Mouse (Mus musculus): ENCODE data around the gene Ric1. TPM values are rescaled to one million over a fixed set of nuclear protein-coding genes. Genes with fewer than 3 reads are reported as not detected.

The Ric1 gene
- polyA plus RNA-seq, 2 experiments, result 22.7 to 31.4 TPM

DNA sequence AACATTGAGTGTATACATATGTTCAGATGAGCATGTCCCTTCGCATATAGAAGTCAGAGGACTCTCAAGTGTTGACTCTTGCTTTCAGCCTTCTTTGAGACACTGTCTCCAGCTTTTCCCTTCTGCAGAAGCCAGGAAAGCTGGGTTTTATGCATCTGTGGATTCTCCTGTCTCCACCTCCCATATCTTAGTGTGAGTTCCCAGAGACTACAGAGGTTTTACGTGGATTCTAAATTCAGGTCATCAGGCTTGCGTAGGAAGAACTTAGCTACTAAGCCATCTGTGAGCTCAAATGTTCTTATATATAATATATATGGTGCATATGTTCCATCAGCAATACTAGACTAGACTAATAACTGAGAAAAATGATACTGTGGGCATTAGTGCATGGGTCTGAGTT lies 74.2 kb downstream of the Ric1 start:
- ATAC-seq (ENCODE audit: low FRiP score, low read depth) (no peak), DNase-seq (ENCODE audit: low spot score) (no peak)
- Histone ChIP-seq H3K4me1 (ENCODE audit: control insufficient read depth, insufficient read depth, low read length) (no peaks in the 10 kb centered on the region), H3K36me3 (ENCODE audit: control insufficient read depth, insufficient read depth, low read length) (peaks cover 62% of the 10 kb centered on the region), H3K9me3 (ENCODE audit: control insufficient read depth, low read length) (no peaks in the 10 kb centered on the region), H3K9ac (ENCODE audit: low read depth, low read length, severe bottlenecking) (no peak overlapping the region), H3K4me3 (replicated peaks; ENCODE audit: low read length) (no peak overlapping the region), H3K27ac (replicated peaks; ENCODE audit: low read depth, low read length) (no peak overlapping the region), H3K4me2 (replicated peaks; ENCODE audit: low read depth, low read length, severe bottlenecking) (no peak overlapping the region), H3K27me3 (ENCODE audit: control insufficient read depth, insufficient read depth, low read length) (no peaks in the 10 kb centered on the region)
- TF ChIP-seq POLR2A (IDR thresholded peaks at IDR 0.05; ENCODE audit: borderline replicate concordance, extremely low read depth, insufficient read depth, insufficient read length), result no peak
- 95% methylated on average over 3 of the region's 3 CpGs for WGBS

DNA sequence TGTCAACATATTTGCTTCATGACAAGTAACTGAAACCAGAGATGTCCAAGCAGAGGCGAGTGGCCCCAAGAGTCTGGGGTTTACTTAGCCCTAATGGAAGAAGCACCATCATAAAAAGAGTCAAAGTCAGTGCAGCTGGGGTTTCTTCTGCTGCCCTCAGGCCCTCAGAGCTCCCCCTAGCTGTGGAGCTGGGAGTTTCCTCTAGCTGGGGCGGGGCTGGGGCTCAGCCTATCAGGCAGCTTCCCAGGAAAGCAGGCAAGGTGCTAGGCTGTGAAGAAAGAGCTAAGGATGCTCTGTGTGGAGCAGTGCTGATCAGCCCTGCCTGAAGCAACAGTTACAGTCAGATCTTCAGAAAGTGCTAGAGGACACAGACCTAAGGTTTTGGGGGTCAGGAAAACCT lies 74.9 kb downstream of the Ric1 start:
- no peak overlapping the region for H3K27ac ChIP-seq (replicated peaks; ENCODE audit: low read depth, low read length)
- no peak for DNase-seq (ENCODE audit: low spot score)
- no peaks in the 10 kb centered on the region for H3K4me1 ChIP-seq (ENCODE audit: control insufficient read depth, insufficient read depth, low read length)
- no peak overlapping the region for H3K4me2 ChIP-seq (replicated peaks; ENCODE audit: low read depth, low read length, severe bottlenecking)
- TF ChIP-seq POLR2A (IDR thresholded peaks at IDR 0.05; ENCODE audit: borderline replicate concordance, extremely low read depth, insufficient read depth, insufficient read length), result no peak
- no peaks in the 10 kb centered on the region for H3K9me3 ChIP-seq (ENCODE audit: control insufficient read depth, low read length)
- peaks cover 60% of the 10 kb centered on the region for H3K36me3 ChIP-seq (ENCODE audit: control insufficient read depth, insufficient read depth, low read length)
- H3K9ac ChIP-seq (ENCODE audit: low read depth, low read length, severe bottlenecking), result no peak overlapping the region
- H3K27me3 ChIP-seq (ENCODE audit: control insufficient read depth, insufficient read depth, low read length), result no peaks in the 10 kb centered on the region
- ATAC-seq (ENCODE audit: low FRiP score, low read depth), result no peak
- no peak overlapping the region for H3K4me3 ChIP-seq (replicated peaks; ENCODE audit: low read length)
- WGBS, result 94% methylated on average over 2 of the region's 2 CpGs

DNA sequence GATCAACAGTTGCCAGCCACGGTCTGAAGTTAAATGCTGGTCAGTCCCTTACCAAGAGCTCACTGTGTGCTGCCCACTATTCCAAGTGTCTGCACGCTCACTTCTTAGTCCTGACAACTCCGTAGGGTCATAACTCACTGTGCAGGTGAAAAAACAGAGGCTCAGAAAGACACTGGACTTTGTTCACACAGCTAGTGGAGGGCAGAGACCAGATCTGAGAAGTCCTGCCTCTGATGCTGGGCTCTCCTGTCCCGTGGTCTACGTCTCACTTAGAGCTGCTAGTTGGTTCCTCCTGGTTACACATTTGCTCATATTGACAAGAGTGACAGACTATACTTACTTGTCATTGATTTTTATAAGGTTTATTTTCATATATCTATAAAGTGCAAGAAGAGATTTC lies 76.9 kb downstream of the Ric1 start:
- no peak for ATAC-seq (ENCODE audit: low FRiP score, low read depth)
- H3K4me3 ChIP-seq (replicated peaks; ENCODE audit: low read length), result no peak overlapping the region

DNA sequence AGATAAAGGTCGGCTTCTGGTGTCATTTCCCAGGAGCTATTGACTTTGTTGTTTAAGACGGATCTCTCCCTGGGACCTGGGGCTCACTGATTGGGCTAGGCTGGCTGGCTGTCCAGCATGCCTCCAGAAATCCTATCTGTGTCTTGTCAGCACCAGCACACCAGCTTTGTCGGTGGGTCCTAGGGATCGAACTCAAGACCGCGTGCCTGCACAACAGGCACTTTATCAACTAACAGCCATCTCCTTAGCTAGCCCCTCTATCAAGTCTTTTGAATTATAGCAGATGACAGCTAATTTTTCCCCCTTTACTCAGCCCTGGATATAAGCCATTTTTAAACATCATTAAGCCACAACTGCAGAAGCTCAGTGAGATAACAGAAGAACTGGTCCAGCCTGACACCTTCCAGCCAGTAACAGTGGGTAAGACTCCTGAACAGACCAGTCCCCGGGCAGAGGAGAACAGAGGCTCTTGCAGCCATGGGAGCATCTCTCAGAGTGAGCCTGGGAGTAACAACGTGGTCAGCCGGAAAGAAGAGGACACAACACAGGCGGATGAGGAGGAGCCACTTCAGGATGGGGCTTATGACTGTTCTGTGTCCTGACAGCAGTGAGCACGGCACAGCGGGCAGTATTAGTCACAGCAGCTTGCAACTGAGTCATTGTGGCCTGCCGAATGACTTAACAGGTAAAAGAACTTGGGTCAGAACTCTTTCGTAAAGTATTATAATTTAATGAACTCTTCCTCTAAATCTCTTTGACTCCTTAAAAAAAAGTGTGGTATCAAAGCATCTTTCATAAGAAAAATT lies 81.7 kb downstream of the Ric1 start:
- H3K9me3 ChIP-seq (ENCODE audit: control insufficient read depth, low read length), result no peaks in the 10 kb centered on the region
- H3K36me3 ChIP-seq (ENCODE audit: control insufficient read depth, insufficient read depth, low read length), result peaks cover 52% of the 10 kb centered on the region
- WGBS, result 85% methylated on average over 14 of the region's 14 CpGs
- no peak overlapping the region for H3K9ac ChIP-seq (ENCODE audit: low read depth, low read length, severe bottlenecking)
- no peak for TF ChIP-seq POLR2A (IDR thresholded peaks at IDR 0.05; ENCODE audit: borderline replicate concordance, extremely low read depth, insufficient read depth, insufficient read length)
- no peaks in the 10 kb centered on the region for H3K4me1 ChIP-seq (ENCODE audit: control insufficient read depth, insufficient read depth, low read length)
- no peaks in the 10 kb centered on the region for H3K27me3 ChIP-seq (ENCODE audit: control insufficient read depth, insufficient read depth, low read length)
- no peak overlapping the region for H3K27ac ChIP-seq (replicated peaks; ENCODE audit: low read depth, low read length)
- ATAC-seq (ENCODE audit: low FRiP score, low read depth) (no peak), DNase-seq (ENCODE audit: low spot score) (no peak)
- no peak overlapping the region for H3K4me3 ChIP-seq (replicated peaks; ENCODE audit: low read length)
- no peak overlapping the region for H3K4me2 ChIP-seq (replicated peaks; ENCODE audit: low read depth, low read length, severe bottlenecking)

More for the DNA sequence above, 76.9 kb downstream of the Ric1 start:
- no peaks in the 10 kb centered on the region for H3K27me3 ChIP-seq (ENCODE audit: control insufficient read depth, insufficient read depth, low read length)
- H3K9ac ChIP-seq (ENCODE audit: low read depth, low read length, severe bottlenecking), result no peak overlapping the region
- no peak overlapping the region for H3K4me2 ChIP-seq (replicated peaks; ENCODE audit: low read depth, low read length, severe bottlenecking)
- WGBS, result 93% methylated on average over 5 of the region's 5 CpGs
- no peak for TF ChIP-seq POLR2A (IDR thresholded peaks at IDR 0.05; ENCODE audit: borderline replicate concordance, extremely low read depth, insufficient read depth, insufficient read length)
- no peaks in the 10 kb centered on the region for H3K4me1 ChIP-seq (ENCODE audit: control insufficient read depth, insufficient read depth, low read length)
- no peaks in the 10 kb centered on the region for H3K9me3 ChIP-seq (ENCODE audit: control insufficient read depth, low read length)
- no peak for DNase-seq (ENCODE audit: low spot score)
- H3K36me3 ChIP-seq (ENCODE audit: control insufficient read depth, insufficient read depth, low read length), result peaks cover 74% of the 10 kb centered on the region
- no peak overlapping the region for H3K27ac ChIP-seq (replicated peaks; ENCODE audit: low read depth, low read length)

DNA sequence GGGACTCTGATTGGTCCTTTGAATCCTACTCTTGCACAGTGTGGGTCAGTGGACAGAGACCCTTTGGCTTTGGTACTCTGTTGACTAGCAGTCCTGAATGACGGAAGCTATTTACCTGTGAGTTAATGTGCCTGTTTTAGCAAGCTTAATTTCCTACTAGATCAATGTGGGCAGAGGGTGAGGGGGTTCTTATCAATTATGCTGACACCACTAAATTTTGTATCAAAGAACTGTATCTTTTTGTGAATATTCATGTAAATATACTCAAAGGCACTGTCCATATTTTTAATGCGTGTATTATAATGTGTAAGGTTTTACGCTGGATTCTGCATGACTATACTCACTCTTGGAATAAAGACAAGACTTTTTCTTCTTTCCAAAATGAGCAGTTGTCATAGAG lies 82.6 kb downstream of the Ric1 start:
- no peak overlapping the region for H3K9ac ChIP-seq (ENCODE audit: low read depth, low read length, severe bottlenecking)
- H3K4me1 ChIP-seq (ENCODE audit: control insufficient read depth, insufficient read depth, low read length), result no peaks in the 10 kb centered on the region
- H3K4me3 ChIP-seq (replicated peaks; ENCODE audit: low read length), result no peak overlapping the region
- no peak for TF ChIP-seq POLR2A (IDR thresholded peaks at IDR 0.05; ENCODE audit: borderline replicate concordance, extremely low read depth, insufficient read depth, insufficient read length)
- no peak overlapping the region for H3K4me2 ChIP-seq (replicated peaks; ENCODE audit: low read depth, low read length, severe bottlenecking)
- no peak overlapping the region for H3K27ac ChIP-seq (replicated peaks; ENCODE audit: low read depth, low read length)
- whole genome bisulfite sequencing, result 93% methylated on average over 3 of the region's 3 CpGs
- DNase-seq (ENCODE audit: low spot score), result no peak
- no peaks in the 10 kb centered on the region for H3K9me3 ChIP-seq (ENCODE audit: control insufficient read depth, low read length)
- no peak for ATAC-seq (ENCODE audit: low FRiP score, low read depth)
- H3K36me3 ChIP-seq (ENCODE audit: control insufficient read depth, insufficient read depth, low read length), result peaks cover 43% of the 10 kb centered on the region
- H3K27me3 ChIP-seq (ENCODE audit: control insufficient read depth, insufficient read depth, low read length), result no peaks in the 10 kb centered on the region

Measured in limb, embryonic 14.5 days (tissue).